Mouse (Mus musculus): ENCODE data around the gene Gpx4. TPM values are rescaled to one million over a fixed set of nuclear protein-coding genes. Genes with fewer than 3 reads are reported as not detected.
A peak's percentile ranks its signal among the peaks of the same experiment; 100 is the strongest.

Gpx4 gene
- polyA plus RNA-seq, 1 experiment from 2014 or later, result 532 TPM

DNA sequence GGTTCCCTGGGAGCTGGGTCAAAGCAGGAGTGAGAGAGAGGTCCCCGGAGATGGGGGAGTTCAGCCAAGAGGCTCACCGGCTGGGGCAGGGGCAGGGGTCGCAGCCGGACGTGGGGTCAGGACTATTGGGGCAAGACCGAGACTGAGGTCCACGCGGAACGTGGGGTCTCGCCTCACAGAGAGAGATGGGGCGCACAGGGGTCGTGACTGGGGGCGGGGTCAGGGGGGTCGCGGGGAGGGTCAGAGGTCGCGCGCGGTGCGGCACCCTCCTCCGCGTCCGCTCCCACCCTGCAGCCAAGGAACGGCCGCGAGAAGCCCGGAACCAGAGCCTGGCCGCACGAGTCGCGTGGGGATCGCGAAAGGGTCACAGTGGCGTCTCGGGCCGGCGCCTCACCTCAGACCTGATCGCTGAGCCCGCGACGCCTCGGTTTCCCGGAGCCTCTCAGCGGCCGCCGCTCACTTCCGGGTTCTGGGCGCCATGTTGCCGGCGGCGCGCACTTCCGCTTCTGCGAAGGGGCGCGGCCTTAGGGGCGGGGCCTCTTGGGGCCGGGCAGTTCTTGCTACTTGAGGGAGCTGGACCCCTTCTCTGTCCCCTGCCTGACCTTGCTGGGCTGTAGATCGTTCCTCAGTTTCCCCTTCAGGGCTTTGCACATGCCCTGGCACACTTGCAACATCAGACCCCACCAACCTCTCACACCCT, 55.4 kb downstream of the Gpx4 start:
- Histone ChIP-seq H3K27ac (peak overlapping the region; percentile 76), H3K4me1 (replicated peaks) (peaks cover 31% of the 10 kb centered on the region), H3K27me3 (no peaks in the 10 kb centered on the region), H3K4me3 (replicated peaks) (peak overlapping the region; percentile 92), H3K9me3 (no peaks in the 10 kb centered on the region), H3K4me2 (replicated peaks) (peak overlapping the region; percentile 93), H3K9ac (replicated peaks) (peak overlapping the region; percentile 91), H3K36me3 (no peaks in the 10 kb centered on the region)
- peak; percentile 93 for ATAC-seq
- WGBS, result 1% methylated on average over 59 of the region's 59 CpGs

DNA sequence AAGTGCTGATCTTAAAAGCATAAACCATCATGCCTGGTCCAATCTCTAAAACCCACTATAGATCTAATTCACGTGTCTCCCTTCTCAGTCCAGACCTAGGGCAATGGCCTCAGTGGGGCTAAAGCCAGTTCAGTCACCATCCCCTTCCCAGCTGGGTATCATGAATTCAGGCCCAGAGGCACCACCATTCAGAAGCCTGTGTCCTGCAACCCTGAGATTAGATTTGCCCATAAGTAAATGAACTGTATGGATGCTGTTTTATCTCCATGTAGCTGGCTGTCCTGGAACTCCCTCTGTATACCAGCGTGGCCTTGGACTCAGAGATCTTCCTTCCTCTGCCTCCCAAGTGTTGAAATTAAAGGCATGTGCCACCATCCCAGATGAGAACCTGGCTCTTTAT, 56.1 kb downstream of the Gpx4 start:
- WGBS, result 80% methylated on average over 2 of the region's 2 CpGs
- Histone ChIP-seq H3K27ac (peak overlapping the region; percentile 76), H3K9me3 (no peaks in the 10 kb centered on the region), H3K4me2 (replicated peaks) (peak overlapping the region; percentile 93), H3K36me3 (no peaks in the 10 kb centered on the region), H3K27me3 (no peaks in the 10 kb centered on the region), H3K4me1 (replicated peaks) (peaks cover 26% of the 10 kb centered on the region), H3K9ac (replicated peaks) (peak overlapping the region; percentile 91; the same call in 1 of the 2 replicates), H3K4me3 (replicated peaks) (peak overlapping the region; percentile 92)
- peak; percentile 15 for ATAC-seq

DNA sequence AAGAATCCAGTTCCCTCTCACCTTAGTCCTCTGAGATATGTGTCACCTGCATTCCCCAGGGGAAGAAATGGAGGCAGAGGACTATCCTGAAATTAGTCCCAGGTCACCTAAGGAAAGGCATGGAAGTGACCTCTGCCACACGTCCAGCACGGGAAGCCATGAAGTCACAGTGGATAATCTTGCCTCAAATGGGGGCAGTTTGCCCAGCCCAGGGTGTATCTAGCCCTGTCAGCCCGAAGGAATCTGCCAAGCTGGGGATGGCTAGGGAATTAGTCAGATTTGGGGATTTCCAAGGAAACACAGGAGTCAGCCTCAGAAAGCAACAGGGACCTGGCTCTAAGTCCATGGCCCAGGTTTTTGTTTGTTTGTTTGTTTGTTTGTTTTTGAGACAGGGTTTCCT, 57.2 kb downstream of the Gpx4 start:
- no peak overlapping the region for H3K4me2 ChIP-seq (replicated peaks)
- no peaks in the 10 kb centered on the region for H3K36me3 ChIP-seq
- no peak overlapping the region for H3K9ac ChIP-seq (replicated peaks)
- no peaks in the 10 kb centered on the region for H3K9me3 ChIP-seq
- H3K27me3 ChIP-seq, result no peaks in the 10 kb centered on the region
- 87% methylated on average over 3 of the region's 3 CpGs for WGBS
- no peak for ATAC-seq
- H3K4me1 ChIP-seq (replicated peaks), result peaks cover 26% of the 10 kb centered on the region
- no peak overlapping the region for H3K27ac ChIP-seq
- H3K4me3 ChIP-seq (replicated peaks), result no peak overlapping the region

DNA sequence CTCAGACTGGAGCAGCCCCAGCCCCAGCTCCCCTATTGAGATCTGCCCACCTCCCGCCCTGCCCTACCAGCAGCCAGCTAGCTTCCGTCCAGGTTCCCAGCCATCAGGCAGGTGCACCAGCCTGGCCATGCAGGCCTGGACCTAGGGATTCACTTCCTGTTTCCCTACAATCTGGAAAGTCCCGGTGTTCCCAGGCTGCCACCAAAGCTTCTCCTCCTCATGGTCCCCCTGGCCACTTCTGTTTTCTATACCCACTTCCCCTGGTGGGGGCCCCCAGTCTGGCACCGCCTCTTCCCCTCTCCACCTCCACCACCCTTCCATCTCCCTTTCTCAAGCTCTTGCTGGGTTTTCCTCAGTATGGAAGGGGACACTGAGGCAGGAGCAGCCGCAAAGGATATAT, 58.5 kb downstream of the Gpx4 start, which contains the start of gene Sbno2:
Gene Sbno2 (minus strand): TSS at position 112 of the 400 bp plus-strand sequence.
- WGBS, result 68% methylated on average over 5 of the region's 5 CpGs
- no peak for ATAC-seq
- Histone ChIP-seq H3K4me2 (replicated peaks) (no peak within 1 kb of the TSS), H3K9ac (replicated peaks) (no peak within 1 kb of the TSS), H3K36me3 (no peaks in the 10 kb centered on the region), H3K9me3 (no peaks in the 10 kb centered on the region), H3K27me3 (no peaks in the 10 kb centered on the region; the same call in 1 of the 2 replicates), H3K27ac (no peak within 1 kb of the TSS), H3K4me3 (replicated peaks) (no peak within 1 kb of the TSS), H3K4me1 (replicated peaks) (peaks cover 22% of the 10 kb centered on the region)

DNA sequence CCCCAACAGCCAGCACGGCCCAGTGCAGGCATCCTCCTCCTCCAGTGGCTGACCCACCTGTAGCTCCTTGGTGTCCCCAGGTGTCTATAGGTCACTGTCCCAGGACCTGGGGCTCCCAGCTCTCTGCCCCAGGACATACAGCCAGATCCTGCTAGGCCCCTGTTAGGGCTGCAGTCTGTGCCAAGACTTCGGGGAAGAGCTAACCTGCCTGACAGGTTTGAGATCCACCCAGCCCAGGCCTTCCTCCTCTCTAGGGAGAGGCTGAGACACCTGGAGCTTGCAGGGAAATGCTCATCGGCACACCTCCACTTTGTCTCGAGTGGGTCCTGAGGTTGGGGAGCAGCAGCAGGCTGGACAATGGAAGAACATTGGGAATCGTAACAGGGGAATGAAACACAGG, 59.0 kb downstream of the Gpx4 start:
- Histone ChIP-seq H3K9me3 (no peaks in the 10 kb centered on the region), H3K4me1 (replicated peaks) (peaks cover 17% of the 10 kb centered on the region), H3K9ac (replicated peaks) (no peak overlapping the region), H3K36me3 (no peaks in the 10 kb centered on the region), H3K4me2 (replicated peaks) (no peak overlapping the region), H3K27ac (no peak overlapping the region), H3K27me3 (no peaks in the 10 kb centered on the region; the same call in 1 of the 2 replicates), H3K4me3 (replicated peaks) (no peak overlapping the region)
- WGBS, result 67% methylated on average over 5 of the region's 5 CpGs
- no peak for ATAC-seq

Other genes with a start within 250 kb of the Gpx4 start
- gene Misp, start 226.2 kb upstream of the Gpx4 start, polyA plus RNA-seq (2015; fragmentation: Nextera tagmentation; extraction: Ambion mirVana), result 0.36 and 0.85 TPM in 2 replicates
- 106 and 116 TPM in 2 replicates for gene Ptbp1, start 192.7 kb upstream of the Gpx4 start, polyA plus RNA-seq (2015; fragmentation: Nextera tagmentation; extraction: Ambion mirVana)
- 14.9 and 16.9 TPM in 2 replicates for gene Prtn3, start 172.7 kb upstream of the Gpx4 start, polyA plus RNA-seq (2015; fragmentation: Nextera tagmentation; extraction: Ambion mirVana)
- 426 and 432 TPM in 2 replicates for gene Plppr3, start 172.5 kb upstream of the Gpx4 start, polyA plus RNA-seq (2015; fragmentation: Nextera tagmentation; extraction: Ambion mirVana)
- not detected in 2 replicates for gene Elane, start 160.9 kb upstream of the Gpx4 start, polyA plus RNA-seq (2015; fragmentation: Nextera tagmentation; extraction: Ambion mirVana)
- gene Cfd, start 156.3 kb upstream of the Gpx4 start, polyA plus RNA-seq (2015; fragmentation: Nextera tagmentation; extraction: Ambion mirVana), result not detected in 2 replicates
- 62.9 and 69.1 TPM in 2 replicates for gene Med16, start 138.2 kb upstream of the Gpx4 start, polyA plus RNA-seq (2015; fragmentation: Nextera tagmentation; extraction: Ambion mirVana)
- gene Gm26602, start 136.3 kb upstream of the Gpx4 start, polyA plus RNA-seq (2015; fragmentation: Nextera tagmentation; extraction: Ambion mirVana), result 17.5 and 34.1 TPM in 2 replicates
- 2.2 and 2.3 TPM in 2 replicates for gene Kiss1r, start 130.2 kb upstream of the Gpx4 start, polyA plus RNA-seq (2015; fragmentation: Nextera tagmentation; extraction: Ambion mirVana)
- gene R3hdm4, start 126.0 kb upstream of the Gpx4 start, polyA plus RNA-seq (2015; fragmentation: Nextera tagmentation; extraction: Ambion mirVana), result 231 TPM in 2 replicates
- 3.8 and 3.9 TPM in 2 replicates for gene Arid3a, start 120.1 kb upstream of the Gpx4 start, polyA plus RNA-seq (2015; fragmentation: Nextera tagmentation; extraction: Ambion mirVana)
- gene Wdr18, start 87.0 kb upstream of the Gpx4 start, polyA plus RNA-seq (2015; fragmentation: Nextera tagmentation; extraction: Ambion mirVana), result 76.7 and 78.4 TPM in 2 replicates
- 0.24 and 0.57 TPM in 2 replicates for gene Grin3b, start 76.5 kb upstream of the Gpx4 start, polyA plus RNA-seq (2015; fragmentation: Nextera tagmentation; extraction: Ambion mirVana)
- gene Tmem259, start 62.8 kb upstream of the Gpx4 start, polyA plus RNA-seq (2015; fragmentation: Nextera tagmentation; extraction: Ambion mirVana), result 13.7 and 16.7 TPM in 2 replicates
- 29.5 and 37.1 TPM in 2 replicates for gene Cnn2, start 58.6 kb upstream of the Gpx4 start, polyA plus RNA-seq (2015; fragmentation: Nextera tagmentation; extraction: Ambion mirVana)
- 5.4 and 5.8 TPM in 2 replicates for gene Abca7, start 50.7 kb upstream of the Gpx4 start, polyA plus RNA-seq (2015; fragmentation: Nextera tagmentation; extraction: Ambion mirVana)
- 1.5 and 1.6 TPM in 2 replicates for gene Arhgap45, start 30.5 kb upstream of the Gpx4 start, polyA plus RNA-seq (2015; fragmentation: Nextera tagmentation; extraction: Ambion mirVana)
- 159 and 174 TPM in 2 replicates for gene Polr2e, start 7.4 kb upstream of the Gpx4 start, polyA plus RNA-seq (2015; fragmentation: Nextera tagmentation; extraction: Ambion mirVana)
- 13.4 and 15.3 TPM in 2 replicates for gene Sbno2, start 58.4 kb downstream of the Gpx4 start, polyA plus RNA-seq (2015; fragmentation: Nextera tagmentation; extraction: Ambion mirVana)
- gene Stk11, start 68.6 kb downstream of the Gpx4 start, polyA plus RNA-seq (2015; fragmentation: Nextera tagmentation; extraction: Ambion mirVana), result 17.7 and 20.7 TPM in 2 replicates
- gene Atp5d, start 91.5 kb downstream of the Gpx4 start, polyA plus RNA-seq (2015; fragmentation: Nextera tagmentation; extraction: Ambion mirVana), result 391 and 394 TPM in 2 replicates
- gene Cbarp, start 93.7 kb downstream of the Gpx4 start, polyA plus RNA-seq (2015; fragmentation: Nextera tagmentation; extraction: Ambion mirVana), result 40.6 and 45.3 TPM in 2 replicates
- gene Midn, start 101.1 kb downstream of the Gpx4 start, polyA plus RNA-seq (2015; fragmentation: Nextera tagmentation; extraction: Ambion mirVana), result 35.9 and 40.6 TPM in 2 replicates
- 354 and 412 TPM in 2 replicates for gene Cirbp, start 118.8 kb downstream of the Gpx4 start, polyA plus RNA-seq (2015; fragmentation: Nextera tagmentation; extraction: Ambion mirVana)
- gene 1600002K03Rik, start 125.8 kb downstream of the Gpx4 start, polyA plus RNA-seq (2015; fragmentation: Nextera tagmentation; extraction: Ambion mirVana), result 11.9 and 14.5 TPM in 2 replicates
- 34.5 and 41.3 TPM in 2 replicates for gene Efna2, start 132.3 kb downstream of the Gpx4 start, polyA plus RNA-seq (2015; fragmentation: Nextera tagmentation; extraction: Ambion mirVana)
- 91.4 and 98.4 TPM in 2 replicates for gene Mum1, start 179.3 kb downstream of the Gpx4 start, polyA plus RNA-seq (2015; fragmentation: Nextera tagmentation; extraction: Ambion mirVana)
- 244 and 265 TPM in 2 replicates for gene Ndufs7, start 202.0 kb downstream of the Gpx4 start, polyA plus RNA-seq (2015; fragmentation: Nextera tagmentation; extraction: Ambion mirVana)
- 20.9 and 22.3 TPM in 2 replicates for gene Gamt, start 213.8 kb downstream of the Gpx4 start, polyA plus RNA-seq (2015; fragmentation: Nextera tagmentation; extraction: Ambion mirVana)
- 62.9 and 66.1 TPM in 2 replicates for gene Dazap1, start 214.3 kb downstream of the Gpx4 start, polyA plus RNA-seq (2015; fragmentation: Nextera tagmentation; extraction: Ambion mirVana)
- 631 and 653 TPM in 2 replicates for gene Rps15, start 245.3 kb downstream of the Gpx4 start, polyA plus RNA-seq (2015; fragmentation: Nextera tagmentation; extraction: Ambion mirVana)
- 182 and 209 TPM in 2 replicates for gene Apc2, start 248.8 kb downstream of the Gpx4 start, polyA plus RNA-seq (2015; fragmentation: Nextera tagmentation; extraction: Ambion mirVana)

Data from midbrain, embryonic 13.5 days (tissue).